Mouse (Mus musculus): ENCODE data around the gene Gm20538. TPM values are rescaled to one million over a fixed set of nuclear protein-coding genes. Genes with fewer than 3 reads are reported as not detected.

Gene Gm20538
- polyA plus RNA-seq, 1 experiment: not detected

- H3K27ac ChIP-seq (ENCODE audit: insufficient read depth, low read length): no peak overlapping the region
- H3K4me3 ChIP-seq (ENCODE audit: extremely low read depth, insufficient read depth, insufficient read length): no peak overlapping the region
- no peak for DNase-seq (ENCODE audit: low read depth in 1 of 2, low spot score in 2 of 2)
- no peaks in the 10 kb centered on the region for H3K4me1 ChIP-seq (ENCODE audit: control insufficient read depth, insufficient read depth, insufficient read length)
- TF ChIP-seq CTCF (IDR thresholded peaks at IDR 0.05; ENCODE audit: extremely low read depth, insufficient read depth, insufficient read length, insufficient replicate concordance) (no peak), POLR2A (IDR thresholded peaks at IDR 0.05; ENCODE audit: low read depth, low read length) (no peak)
- no peaks in the 10 kb centered on the region for H3K36me3 ChIP-seq (ENCODE audit: control insufficient read depth, insufficient read depth, low read length)
- 84% methylated on average over 10 of the region's 10 CpGs for WGBS
- H3K27me3 ChIP-seq (ENCODE audit: control insufficient read depth, insufficient read depth, low read length): no peaks in the 10 kb centered on the region
These were observed 29.5 kb upstream of the Gm20538 start for GRCm38 (mm10) chr19:44582103-44582502.

- WGBS: 12% methylated on average over 1 of the region's 1 CpGs
These were observed 25.4 kb upstream of the Gm20538 start for GRCm38 (mm10) chr19:44578038-44578437.

GRCm38 (mm10) chr19:44576275-44576674 lies 23.6 kb upstream of the Gm20538 start:
- TF ChIP-seq CTCF (IDR thresholded peaks at IDR 0.05; ENCODE audit: extremely low read depth, insufficient read depth, insufficient read length, insufficient replicate concordance): no peak
- TF ChIP-seq POLR2A (IDR thresholded peaks at IDR 0.05; ENCODE audit: low read depth, low read length): no peak
- no peaks in the 10 kb centered on the region for H3K27me3 ChIP-seq (ENCODE audit: control insufficient read depth, insufficient read depth, low read length)
- WGBS: 85% methylated on average over 7 of the region's 7 CpGs
- DNase-seq (ENCODE audit: low read depth in 1 of 2, low spot score in 2 of 2): no peak
- no peaks in the 10 kb centered on the region for H3K4me1 ChIP-seq (ENCODE audit: control insufficient read depth, insufficient read depth, insufficient read length)
- H3K4me3 ChIP-seq (ENCODE audit: extremely low read depth, insufficient read depth, insufficient read length): no peak overlapping the region
- peaks cover 20% of the 10 kb centered on the region for H3K36me3 ChIP-seq (ENCODE audit: control insufficient read depth, insufficient read depth, low read length)
- no peak overlapping the region for H3K27ac ChIP-seq (ENCODE audit: insufficient read depth, low read length)

More at GRCm38 (mm10) chr19:44578038-44578437, 25.4 kb upstream of the Gm20538 start:
- no peak for TF ChIP-seq CTCF (IDR thresholded peaks at IDR 0.05; ENCODE audit: extremely low read depth, insufficient read depth, insufficient read length, insufficient replicate concordance)
- TF ChIP-seq POLR2A (IDR thresholded peaks at IDR 0.05; ENCODE audit: low read depth, low read length): no peak
- no peaks in the 10 kb centered on the region for H3K4me1 ChIP-seq (ENCODE audit: control insufficient read depth, insufficient read depth, insufficient read length)
- H3K27me3 ChIP-seq (ENCODE audit: control insufficient read depth, insufficient read depth, low read length): no peaks in the 10 kb centered on the region
- H3K4me3 ChIP-seq (ENCODE audit: extremely low read depth, insufficient read depth, insufficient read length): no peak overlapping the region
- H3K36me3 ChIP-seq (ENCODE audit: control insufficient read depth, insufficient read depth, low read length): peaks cover 8% of the 10 kb centered on the region; the same call in 1 of the 2 replicates
- H3K27ac ChIP-seq (ENCODE audit: insufficient read depth, low read length): no peak overlapping the region
- no peak for DNase-seq (ENCODE audit: low read depth in 1 of 2, low spot score in 2 of 2)

- TF ChIP-seq CTCF (IDR thresholded peaks at IDR 0.05; ENCODE audit: extremely low read depth, insufficient read depth, insufficient read length, insufficient replicate concordance): no peak
- no peak for TF ChIP-seq POLR2A (IDR thresholded peaks at IDR 0.05; ENCODE audit: low read depth, low read length)
- Histone ChIP-seq H3K4me1 (ENCODE audit: control insufficient read depth, insufficient read depth, insufficient read length) (peaks cover 7% of the 10 kb centered on the region; the same call in 1 of the 2 replicates), H3K27ac (ENCODE audit: insufficient read depth, low read length) (no peak overlapping the region), H3K27me3 (ENCODE audit: control insufficient read depth, insufficient read depth, low read length) (no peaks in the 10 kb centered on the region), H3K4me3 (ENCODE audit: extremely low read depth, insufficient read depth, insufficient read length) (no peak overlapping the region), H3K36me3 (ENCODE audit: control insufficient read depth, insufficient read depth, low read length) (peaks cover 49% of the 10 kb centered on the region)
- WGBS: 93% methylated on average over 3 of the region's 3 CpGs
- DNase-seq (ENCODE audit: low read depth in 1 of 2, low spot score in 2 of 2): no peak
These were observed 15.1 kb upstream of the Gm20538 start for GRCm38 (mm10) chr19:44567763-44568162.

GRCm38 (mm10) chr19:44564006-44564405 lies 11.4 kb upstream of the Gm20538 start:
- H3K27me3 ChIP-seq (ENCODE audit: control insufficient read depth, insufficient read depth, low read length): no peaks in the 10 kb centered on the region
- TF ChIP-seq POLR2A (IDR thresholded peaks at IDR 0.05; ENCODE audit: low read depth, low read length): no peak
- TF ChIP-seq CTCF (IDR thresholded peaks at IDR 0.05; ENCODE audit: extremely low read depth, insufficient read depth, insufficient read length, insufficient replicate concordance): no peak
- peaks cover 22% of the 10 kb centered on the region for H3K36me3 ChIP-seq (ENCODE audit: control insufficient read depth, insufficient read depth, low read length)
- WGBS: 93% methylated on average over 14 of the region's 14 CpGs
- no peak for DNase-seq (ENCODE audit: low read depth in 1 of 2, low spot score in 2 of 2)
- H3K4me1 ChIP-seq (ENCODE audit: control insufficient read depth, insufficient read depth, insufficient read length): peaks cover 7% of the 10 kb centered on the region; the same call in 1 of the 2 replicates
- H3K4me3 ChIP-seq (ENCODE audit: extremely low read depth, insufficient read depth, insufficient read length): no peak overlapping the region
- H3K27ac ChIP-seq (ENCODE audit: insufficient read depth, low read length): no peak overlapping the region

GRCm38 (mm10) chr19:44562652-44563206 lies 10.1 kb upstream of the Gm20538 start, which contains the start of gene Hif1an:
Gene Hif1an (plus strand): TSS chr19:44562850.
- Histone ChIP-seq H3K36me3 (ENCODE audit: control insufficient read depth, insufficient read depth, low read length) (peaks cover 15% of the 10 kb centered on the region), H3K27ac (ENCODE audit: insufficient read depth, low read length) (peak within 1 kb of the TSS; percentile 76), H3K4me3 (ENCODE audit: extremely low read depth, insufficient read depth, insufficient read length) (peak within 1 kb of the TSS; percentile 84), H3K4me1 (ENCODE audit: control insufficient read depth, insufficient read depth, insufficient read length) (peaks cover 7% of the 10 kb centered on the region; the same call in 1 of the 2 replicates), H3K27me3 (ENCODE audit: control insufficient read depth, insufficient read depth, low read length) (no peaks in the 10 kb centered on the region)
- DNase-seq (ENCODE audit: low read depth in 1 of 2, low spot score in 2 of 2): peak; percentile 93 to 95
- TF ChIP-seq CTCF (IDR thresholded peaks at IDR 0.05; ENCODE audit: extremely low read depth, insufficient read depth, insufficient read length, insufficient replicate concordance): peak; percentile 83; the same call in 1 of the 2 replicates
- TF ChIP-seq POLR2A (IDR thresholded peaks at IDR 0.05; ENCODE audit: low read depth, low read length): peak; percentile 61
- WGBS: under 1% methylated on average over 33 of the region's 33 CpGs

All from spleen, adult 2 months (tissue).